ENCODE assay signal across 8 mouse cellular contexts in genomic region chr13:72292361-72292760, GRCm38 (mm10).
DNase-seq lines count a peak whose midpoint lies in the region; ATAC-seq lines count a peak whose summit lies in the region.

No protein-coding gene starts in this region.

- peaks cover 5% of the 10 kb centered on the region for H3K4me1 ChIP-seq in hindbrain, embryonic 11.5 days (replicated peaks; ENCODE audit: control insufficient read depth, insufficient read depth, low read length)
- peaks cover 20% of the 10 kb centered on the region for H3K4me1 ChIP-seq in neural tube, embryonic 11.5 days (ENCODE audit: control insufficient read depth, insufficient read depth, low read length)

- WGBS in hindbrain, embryonic 11.5 days: 2% methylated on average over 14 of the region's 14 CpGs
- 2% methylated on average over 14 of the region's 14 CpGs for WGBS in neural tube, embryonic 11.5 days

- H3K9ac ChIP-seq in hindbrain, embryonic 11.5 days (ENCODE audit: low read depth, low read length): no peak overlapping the region
- no peak overlapping the region for H3K9ac ChIP-seq in neural tube, embryonic 11.5 days (ENCODE audit: low read length)

- H3K4me2 ChIP-seq in hindbrain, embryonic 11.5 days (replicated peaks; ENCODE audit: low read depth, low read length): peak overlapping the region; percentile 23; the same call in 1 of the 2 replicates
- peak overlapping the region; percentile 32 for H3K4me2 ChIP-seq in neural tube, embryonic 11.5 days (ENCODE audit: low read depth)

- H3K27me3 ChIP-seq in hindbrain, embryonic 11.5 days (ENCODE audit: control insufficient read depth, insufficient read depth, low read length): peaks cover 18% of the 10 kb centered on the region
- H3K27me3 ChIP-seq in neural tube, embryonic 11.5 days (ENCODE audit: control insufficient read depth, insufficient read depth, low read length): peaks cover 16% of the 10 kb centered on the region

- peak; percentile 48; the same call in 1 of the 2 replicates for ATAC-seq in hindbrain, embryonic 11.5 days (ENCODE audit: low FRiP score)
- 0 out of 2 replicates have a peak, but pooled peaks have one; percentile 10 for ATAC-seq in neural tube, embryonic 11.5 days (ENCODE audit: insufficient read depth, low FRiP score, low TSS enrichment)

- no peak overlapping the region for H3K27ac ChIP-seq in hindbrain, embryonic 11.5 days (ENCODE audit: low read depth, low read length)
- no peak overlapping the region for H3K27ac ChIP-seq in neural tube, embryonic 11.5 days (ENCODE audit: low read depth, low read length)

- peak; percentile 45 for DNase-seq in left cerebral cortex, postnatal 4 days
- DNase-seq in left cerebral cortex, postnatal 10 days (ENCODE audit: extremely low spot score in 1 of 2, low spot score in 2 of 2): no peak
- DNase-seq in hindbrain, embryonic 11.5 days (ENCODE audit: low spot score): peak; percentile 69
- peak; percentile 26 for DNase-seq in liver
- DNase-seq in neural tube, embryonic 11.5 days (ENCODE audit: low spot score): peak; percentile 74
- no peak for DNase-seq in spleen, postnatal 10 days (ENCODE audit: low spot score in 2 of 2)
- DNase-seq in B cell, adult 2 months: no peak
- no peak for DNase-seq in right cerebral cortex, postnatal 4 days

- intact Hi-C loops in left cerebral cortex, postnatal 4 days (cut with DNase I): no loop called here
- intact Hi-C loops in left cerebral cortex, postnatal 10 days (cut with DNase I): loop anchor here (5.0 to 10.0 kb wide), 2 partner anchors 330 to 972 kb away; partner anchors contain the start of gene Irx4

- no peaks in the 10 kb centered on the region for H3K36me3 ChIP-seq in hindbrain, embryonic 11.5 days (ENCODE audit: control insufficient read depth, insufficient read depth, low read length)
- no peaks in the 10 kb centered on the region for H3K36me3 ChIP-seq in neural tube, embryonic 11.5 days (ENCODE audit: control insufficient read depth, insufficient read depth, low read length)

- H3K9me3 ChIP-seq in hindbrain, embryonic 11.5 days (ENCODE audit: control insufficient read depth, low read length): no peaks in the 10 kb centered on the region
- H3K9me3 ChIP-seq in neural tube, embryonic 11.5 days (ENCODE audit: control insufficient read depth, low read length): no peaks in the 10 kb centered on the region

- H3K4me3 ChIP-seq in hindbrain, embryonic 11.5 days (ENCODE audit: low read depth, low read length): no peak overlapping the region
- H3K4me3 ChIP-seq in neural tube, embryonic 11.5 days (ENCODE audit: low read depth, low read length): no peak overlapping the region

Comparison
In these comparisons a context has a peak if more than half of its experiments do, and no peak if none do; other contexts are left out.
1. DNase-seq: peak in left cerebral cortex, postnatal 4 days (single experiment), hindbrain, embryonic 11.5 days (single experiment), liver (single experiment) and neural tube, embryonic 11.5 days (single experiment); none in left cerebral cortex, postnatal 10 days (0 of 2), spleen, postnatal 10 days (0 of 2), B cell, adult 2 months (0 of 2) and right cerebral cortex, postnatal 4 days (single experiment).